In genomic region chr12:26414451-26415103, GRCm38 (mm10) we compare ENCODE assay signal across 8 mouse cellular contexts. TPM values are rescaled to one million over a fixed set of nuclear protein-coding genes. Genes with fewer than 3 reads are reported as not detected.
A peak's percentile ranks its signal among the peaks of the same experiment; 100 is the strongest.
DNase-seq lines count a peak whose midpoint lies in the region; ATAC-seq lines count a peak whose summit lies in the region.

No protein-coding gene starts in this region.

- WGBS in embryonic facial prominence, embryonic 11.5 days = under 1% methylated on average over 64 of the region's 64 CpGs
- WGBS in heart, embryonic 14.5 days = under 1% methylated on average over 62 of the region's 64 CpGs
- WGBS in limb, embryonic 11.5 days = 0% methylated on average over 62 of the region's 64 CpGs
- WGBS in midbrain, embryonic 11.5 days = under 1% methylated on average over 63 of the region's 64 CpGs

- peak; percentile 12 for DNase-seq in gastrocnemius, adult 18-20 months (ENCODE audit: low spot score)
- no peak for DNase-seq in gastrocnemius, postnatal 25 days
- peak; percentile 55 for DNase-seq in Muller cell, postnatal 12 days (ENCODE audit: inconsistent ontology term)
- peak; percentile 36 for DNase-seq in embryonic facial prominence, embryonic 11.5 days (ENCODE audit: low spot score)
- peak; percentile 72 for DNase-seq in limb, embryonic 11.5 days (ENCODE audit: low spot score)
- peak; percentile 97 for DNase-seq in midbrain, embryonic 11.5 days (ENCODE audit: low spot score, missing footprints)
- peak; percentile 43 for DNase-seq in thymus, postnatal 25 days

- no peaks in the 10 kb centered on the region for H3K36me3 ChIP-seq in embryonic facial prominence, embryonic 11.5 days (replicated peaks; ENCODE audit: control insufficient read depth, insufficient read depth, low read depth, low read length)
- H3K36me3 ChIP-seq in heart, embryonic 14.5 days (ENCODE audit: control insufficient read depth, insufficient read depth, low read length) = no peaks in the 10 kb centered on the region
- no peaks in the 10 kb centered on the region for H3K36me3 ChIP-seq in limb, embryonic 11.5 days (ENCODE audit: control insufficient read depth, insufficient read depth, low read length)
- H3K36me3 ChIP-seq in midbrain, embryonic 11.5 days (ENCODE audit: control insufficient read depth, insufficient read depth, low read length) = peaks cover 4% of the 10 kb centered on the region; the same call in 1 of the 2 replicates

- H3K4me2 ChIP-seq in embryonic facial prominence, embryonic 11.5 days (ENCODE audit: low read depth, low read length) = peak overlapping the region; percentile 72
- peak overlapping the region; percentile 98 for H3K4me2 ChIP-seq in heart, embryonic 14.5 days (ENCODE audit: low read length)
- peak overlapping the region; percentile 61 for H3K4me2 ChIP-seq in limb, embryonic 11.5 days (ENCODE audit: low read depth, severe bottlenecking)
- peak overlapping the region; percentile 75 for H3K4me2 ChIP-seq in midbrain, embryonic 11.5 days

- no peaks in the 10 kb centered on the region for H3K9me3 ChIP-seq in embryonic facial prominence, embryonic 11.5 days (replicated peaks; ENCODE audit: control insufficient read depth, low read length)
- no peaks in the 10 kb centered on the region for H3K9me3 ChIP-seq in heart, embryonic 14.5 days (ENCODE audit: control insufficient read depth, low read length)
- no peaks in the 10 kb centered on the region for H3K9me3 ChIP-seq in limb, embryonic 11.5 days (ENCODE audit: control insufficient read depth, low read length)
- no peaks in the 10 kb centered on the region for H3K9me3 ChIP-seq in midbrain, embryonic 11.5 days (ENCODE audit: control insufficient read depth, low read length)

- peak overlapping the region; percentile 73 for H3K27ac ChIP-seq in embryonic facial prominence, embryonic 11.5 days (replicated peaks; ENCODE audit: low read depth, low read length)
- peak overlapping the region in 1 of 2 experiments; percentile 44; a peak in 2 of 4 replicates for H3K27ac ChIP-seq in heart, embryonic 14.5 days (replicated peaks in 1 of 2; ENCODE audit: control insufficient read depth in 1 of 2, insufficient read depth in 1 of 2, low read depth in 2 of 2, low read length in 2 of 2)
- peak overlapping the region; percentile 44 for H3K27ac ChIP-seq in limb, embryonic 11.5 days (replicated peaks; ENCODE audit: low read depth, low read length)
- peak overlapping the region; percentile 60 for H3K27ac ChIP-seq in midbrain, embryonic 11.5 days (ENCODE audit: low read depth, low read length)

- no peaks in the 10 kb centered on the region; the same call in 1 of the 2 replicates for H3K4me1 ChIP-seq in embryonic facial prominence, embryonic 11.5 days (ENCODE audit: control insufficient read depth, insufficient read depth, low read length)
- H3K4me1 ChIP-seq in heart, embryonic 14.5 days (ENCODE audit: control insufficient read depth in 2 of 2, insufficient read depth in 2 of 2, low read length in 2 of 2) = peaks cover 10 to 30% of the 10 kb centered on the region in 2 experiments
- peaks cover 16% of the 10 kb centered on the region for H3K4me1 ChIP-seq in limb, embryonic 11.5 days (ENCODE audit: control insufficient read depth, insufficient read depth, low read length)
- peaks cover 15% of the 10 kb centered on the region for H3K4me1 ChIP-seq in midbrain, embryonic 11.5 days (ENCODE audit: control insufficient read depth, insufficient read depth, low read length)

- peak overlapping the region; percentile 99 for H3K9ac ChIP-seq in embryonic facial prominence, embryonic 11.5 days (replicated peaks; ENCODE audit: low read length)
- peak overlapping the region; percentile 90 for H3K9ac ChIP-seq in heart, embryonic 14.5 days (ENCODE audit: low read length)
- H3K9ac ChIP-seq in limb, embryonic 11.5 days (ENCODE audit: low read length) = peak overlapping the region; percentile 95
- peak overlapping the region; percentile 99 for H3K9ac ChIP-seq in midbrain, embryonic 11.5 days (ENCODE audit: low read length)

- H3K27me3 ChIP-seq in embryonic facial prominence, embryonic 11.5 days (ENCODE audit: control insufficient read depth, insufficient read depth, low read length) = no peaks in the 10 kb centered on the region
- peaks cover 7% of the 10 kb centered on the region; the same call in 1 of the 2 replicates for H3K27me3 ChIP-seq in heart, embryonic 14.5 days (ENCODE audit: control insufficient read depth, insufficient read depth, low read length)
- no peaks in the 10 kb centered on the region for H3K27me3 ChIP-seq in limb, embryonic 11.5 days (ENCODE audit: control insufficient read depth, insufficient read depth, low read length)
- no peaks in the 10 kb centered on the region for H3K27me3 ChIP-seq in midbrain, embryonic 11.5 days (ENCODE audit: control insufficient read depth, insufficient read depth, low read length)

- ATAC-seq in embryonic facial prominence, embryonic 11.5 days (replicated peaks; ENCODE audit: insufficient number of reproducible peaks, low FRiP score, low TSS enrichment, low read depth) = peak; percentile 67
- ATAC-seq in heart, embryonic 14.5 days (ENCODE audit: insufficient number of reproducible peaks, insufficient read depth, low FRiP score, low read depth) = peak; percentile 40; the same call in 1 of the 2 replicates
- ATAC-seq in limb, embryonic 11.5 days (ENCODE audit: insufficient number of reproducible peaks, low FRiP score, low TSS enrichment, low read depth) = peak; percentile 73
- peak; percentile 85 for ATAC-seq in midbrain, embryonic 11.5 days (ENCODE audit: low FRiP score)

- H3K4me3 ChIP-seq in embryonic facial prominence, embryonic 11.5 days (ENCODE audit: low read depth, low read length) = peak overlapping the region; percentile 91
- H3K4me3 ChIP-seq in heart, embryonic 14.5 days (ENCODE audit: control insufficient read depth in 1 of 2, insufficient read depth in 1 of 2, low read depth in 1 of 2, low read length in 2 of 2) = peak overlapping the region; percentile 77 to 86
- H3K4me3 ChIP-seq in limb, embryonic 11.5 days (ENCODE audit: low read depth, low read length) = peak overlapping the region; percentile 93
- H3K4me3 ChIP-seq in midbrain, embryonic 11.5 days (ENCODE audit: low read depth, low read length) = peak overlapping the region; percentile 90

RNA-seq across cellular contexts. Expression of gene Rnf144a, which starts 0.5 kb away (rescaled TPM):
- total RNA-seq in gastrocnemius, adult 18-20 months (2021) = 1 to 10 TPM; 2.9 to 4.4 TPM
- total RNA-seq in gastrocnemius, postnatal 25 days (2021) = 1 to 10 TPM; 7.0 to 8.7 TPM
- polyA plus RNA-seq in embryonic facial prominence, embryonic 11.5 days (2014; fragmentation: Nextera tagmentation; extraction: Ambion mirVana) = 31.7 and 32.2 TPM in 2 replicates
- 7.8 and 11.5 TPM in 2 replicates for polyA plus RNA-seq in heart, embryonic 14.5 days (2014; fragmentation: Nextera tagmentation; extraction: Ambion mirVana)
- 39.0 and 42.5 TPM in 2 replicates for polyA plus RNA-seq in limb, embryonic 11.5 days (2014; fragmentation: Nextera tagmentation; extraction: Ambion mirVana)
- polyA plus RNA-seq in midbrain, embryonic 11.5 days (2014; fragmentation: Nextera tagmentation; extraction: Ambion mirVana) = 24.7 and 25.5 TPM in 2 replicates

RNA-seq across cellular contexts. Expression of gene Rsad2, which starts 41.7 kb away (rescaled TPM):
- under 1 TPM; 0.28 to 0.46 TPM for total RNA-seq in gastrocnemius, adult 18-20 months (2021)
- total RNA-seq in gastrocnemius, postnatal 25 days (2021) = under 1 TPM; 0.72 to 0.99 TPM
- polyA plus RNA-seq in embryonic facial prominence, embryonic 11.5 days (2014; fragmentation: Nextera tagmentation; extraction: Ambion mirVana) = 0.67 and 1.0 TPM in 2 replicates
- polyA plus RNA-seq in heart, embryonic 14.5 days (2014; fragmentation: Nextera tagmentation; extraction: Ambion mirVana) = 1.7 and 1.9 TPM in 2 replicates
- polyA plus RNA-seq in limb, embryonic 11.5 days (2014; fragmentation: Nextera tagmentation; extraction: Ambion mirVana) = 0.54 and 0.60 TPM in 2 replicates
- polyA plus RNA-seq in midbrain, embryonic 11.5 days (2014; fragmentation: Nextera tagmentation; extraction: Ambion mirVana) = 0.14 and 0.18 TPM in 2 replicates

RNA-seq across cellular contexts. Expression of gene Cmpk2, which starts 54.4 kb away (rescaled TPM):
- 1 to 10 TPM in 1 of 2 experiments, under 1 TPM in 1; 0.98 to 2.2 TPM for total RNA-seq in gastrocnemius, adult 18-20 months (2021)
- total RNA-seq in gastrocnemius, postnatal 25 days (2021) = 1 to 10 TPM; 1.7 to 1.9 TPM
- 5.9 and 6.4 TPM in 2 replicates for polyA plus RNA-seq in embryonic facial prominence, embryonic 11.5 days (2014; fragmentation: Nextera tagmentation; extraction: Ambion mirVana)
- polyA plus RNA-seq in heart, embryonic 14.5 days (2014; fragmentation: Nextera tagmentation; extraction: Ambion mirVana) = 3.0 and 3.8 TPM in 2 replicates
- polyA plus RNA-seq in limb, embryonic 11.5 days (2014; fragmentation: Nextera tagmentation; extraction: Ambion mirVana) = 5.6 and 7.5 TPM in 2 replicates
- polyA plus RNA-seq in midbrain, embryonic 11.5 days (2014; fragmentation: Nextera tagmentation; extraction: Ambion mirVana) = 7.6 and 7.8 TPM in 2 replicates
